Mouse (Mus musculus): ENCODE measurements around the gene Cnnm2.
"Not testable (repeated sequence)": the region's sequence is repeated elsewhere in the genome, so short reads cannot be mapped to it uniquely, and the experiment has no call there.

Gene Cnnm2

DNA sequence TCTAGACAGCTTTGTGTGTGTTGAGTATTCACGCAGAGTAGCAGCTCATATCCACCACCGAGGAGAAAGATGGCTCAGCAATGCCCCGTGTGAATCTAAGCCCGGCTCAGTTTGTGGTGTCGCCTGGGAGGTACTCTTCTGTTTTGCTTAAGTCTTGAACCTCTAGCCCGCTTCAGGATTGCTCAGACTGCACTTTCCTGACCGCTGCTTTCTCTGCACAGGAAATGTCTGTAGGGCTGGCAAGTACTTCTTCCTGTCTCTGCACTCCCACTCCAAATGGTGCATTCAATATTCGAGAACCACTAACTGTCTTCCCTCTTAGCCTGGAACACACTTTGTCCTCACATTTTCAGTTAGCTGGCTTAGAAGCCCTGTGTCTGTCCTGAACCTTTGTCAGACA, 2.3 kb upstream of the Cnnm2 start:
- in situ Hi-C loops (cut with MboI; ENCODE audit: low sequenced_read_pairs), result loop anchor here (25.0 kb wide), 1 partner anchor 103 kb away; no protein-coding TSS in a partner anchor

DNA sequence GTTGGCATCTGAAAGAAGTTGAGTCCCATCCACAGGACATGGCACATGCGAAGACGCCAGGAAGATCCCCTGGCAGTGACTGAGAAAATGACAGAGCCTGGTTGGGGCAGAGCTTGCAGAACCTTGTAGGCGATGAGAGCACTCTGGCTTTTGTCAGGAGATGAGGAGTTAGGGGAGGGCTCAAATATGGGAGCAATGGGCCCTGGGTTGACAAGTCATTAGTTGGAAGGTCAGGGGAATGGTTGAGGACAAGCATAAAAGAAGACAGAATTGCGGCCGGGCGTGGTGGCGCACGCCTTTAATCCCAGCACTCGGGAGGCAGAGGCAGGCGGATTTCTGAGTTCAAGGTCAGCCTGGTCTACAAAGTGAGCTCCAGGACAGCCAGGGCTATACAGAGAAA, 1.5 kb upstream of the Cnnm2 start:
- in situ Hi-C loops (cut with MboI; ENCODE audit: low sequenced_read_pairs), result loop anchor here (25.0 kb wide), 1 partner anchor 102 kb away; no protein-coding TSS in a partner anchor

DNA sequence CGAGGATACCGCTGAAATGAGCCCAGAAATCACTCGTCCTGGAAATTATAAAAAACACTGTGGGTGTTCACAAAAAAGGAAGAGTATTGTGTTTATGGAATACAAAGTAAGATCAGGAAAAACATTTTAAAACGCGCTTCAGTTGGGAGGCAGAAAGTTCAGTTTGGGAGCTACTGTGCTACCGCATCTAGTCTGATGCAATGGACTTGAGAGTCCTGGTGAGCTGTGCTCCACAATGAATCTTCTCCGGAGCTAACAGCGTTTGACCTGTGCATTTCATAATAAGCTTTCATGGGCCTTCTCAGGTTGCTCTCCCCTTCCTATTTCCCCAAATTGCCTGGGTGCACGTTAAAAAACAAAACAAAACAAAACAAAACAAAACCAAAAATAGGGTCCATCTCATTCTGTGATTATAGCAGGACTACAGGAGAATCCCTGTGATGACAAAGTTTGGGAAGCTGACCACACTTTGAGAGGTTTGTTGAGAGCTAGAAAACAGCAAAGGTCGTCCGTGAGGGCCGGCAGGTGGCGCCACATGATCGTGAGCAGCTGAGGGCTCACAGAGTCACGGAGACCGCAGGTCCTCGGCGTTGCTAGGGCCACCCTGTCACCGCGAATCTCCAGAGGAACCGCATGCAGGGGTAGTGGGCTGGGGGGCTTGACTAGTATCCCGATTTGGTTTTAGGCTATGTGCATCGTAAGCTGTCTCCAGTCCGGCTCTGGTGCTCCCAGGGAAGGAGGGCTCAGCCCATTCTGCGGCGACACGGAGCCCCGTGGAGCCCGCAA, 828 bp upstream of the Cnnm2 start:
- in situ Hi-C loops (cut with MboI; ENCODE audit: low sequenced_read_pairs), result loop anchor here (25.0 kb wide), 1 partner anchor 102 kb away; no protein-coding TSS in a partner anchor

DNA sequence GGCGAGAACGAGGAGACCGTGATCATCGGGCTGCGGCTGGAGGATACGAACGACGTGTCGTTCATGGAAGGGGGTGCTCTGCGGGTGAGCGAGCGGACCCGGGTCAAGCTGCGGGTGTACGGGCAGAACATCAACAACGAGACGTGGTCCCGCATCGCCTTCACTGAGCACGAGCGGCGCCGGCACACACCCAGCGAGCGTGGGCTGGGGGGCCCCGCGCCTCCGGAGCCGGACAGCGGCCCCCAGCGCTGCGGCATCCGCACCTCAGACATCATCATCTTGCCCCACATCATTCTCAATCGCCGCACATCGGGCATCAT, 535 bp downstream of the Cnnm2 start:
- in situ Hi-C loops (cut with MboI; ENCODE audit: low sequenced_read_pairs), result loop anchor here (25.0 kb wide), 1 partner anchor 100 kb away; no protein-coding TSS in a partner anchor

DNA sequence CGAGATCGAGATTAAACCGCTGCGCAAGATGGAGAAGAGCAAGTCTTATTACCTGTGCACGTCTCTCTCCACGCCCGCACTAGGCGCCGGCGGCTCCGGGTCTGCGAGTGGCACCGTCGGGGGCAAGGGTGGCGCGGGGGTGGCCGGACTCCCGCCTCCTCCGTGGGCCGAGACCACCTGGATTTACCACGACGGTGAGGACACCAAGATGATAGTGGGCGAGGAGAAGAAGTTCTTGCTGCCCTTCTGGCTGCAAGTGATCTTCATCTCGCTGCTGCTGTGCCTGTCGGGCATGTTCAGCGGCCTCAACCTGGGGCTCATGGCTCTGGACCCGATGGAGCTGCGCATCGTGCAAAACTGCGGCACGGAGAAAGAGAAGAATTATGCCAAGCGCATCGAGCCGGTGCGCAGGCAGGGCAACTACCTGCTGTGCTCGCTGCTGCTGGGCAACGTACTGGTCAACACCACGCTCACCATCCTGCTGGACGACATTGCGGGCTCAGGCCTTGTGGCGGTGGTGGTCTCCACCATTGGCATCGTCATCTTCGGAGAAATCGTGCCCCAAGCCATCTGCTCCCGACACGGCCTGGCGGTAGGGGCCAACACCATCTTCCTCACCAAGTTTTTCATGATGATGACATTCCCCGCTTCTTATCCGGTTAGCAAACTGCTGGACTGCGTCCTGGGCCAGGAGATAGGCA, 1.0 kb downstream of the Cnnm2 start:
- in situ Hi-C loops (cut with MboI; ENCODE audit: low sequenced_read_pairs), result loop anchor here (25.0 kb wide), 1 partner anchor 100 kb away; no protein-coding TSS in a partner anchor

DNA sequence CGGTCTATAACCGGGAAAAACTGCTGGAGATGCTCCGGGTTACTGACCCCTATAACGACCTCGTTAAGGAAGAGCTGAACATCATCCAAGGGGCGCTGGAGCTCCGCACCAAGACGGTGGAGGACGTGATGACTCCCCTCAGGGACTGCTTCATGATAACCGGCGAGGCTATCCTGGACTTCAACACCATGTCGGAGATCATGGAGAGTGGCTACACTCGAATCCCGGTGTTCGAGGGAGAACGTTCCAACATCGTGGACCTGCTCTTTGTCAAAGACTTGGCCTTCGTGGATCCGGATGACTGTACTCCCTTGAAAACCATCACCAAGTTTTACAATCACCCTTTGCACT, 1.6 kb downstream of the Cnnm2 start:
- in situ Hi-C loops (cut with MboI; ENCODE audit: low sequenced_read_pairs), result loop anchor here (25.0 kb wide), 1 partner anchor 99 kb away; no protein-coding TSS in a partner anchor

DNA sequence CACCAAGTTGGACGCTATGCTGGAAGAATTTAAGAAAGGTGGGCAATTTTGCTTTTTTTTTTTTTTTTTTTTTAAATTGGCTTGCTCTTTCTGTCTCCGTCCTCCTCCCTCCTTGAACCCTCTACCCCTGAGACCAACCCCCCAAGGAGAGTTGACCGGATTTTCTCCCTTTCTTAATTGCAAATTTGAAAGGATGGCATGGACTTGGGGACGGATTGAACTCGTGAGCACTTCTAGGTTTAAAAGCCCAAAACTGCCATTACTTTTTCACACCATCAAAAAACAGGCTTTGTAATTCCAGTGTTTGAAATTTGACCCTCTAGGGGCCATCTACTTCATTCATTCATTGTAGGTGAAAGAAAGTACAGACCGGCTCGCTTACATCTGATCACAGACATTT, 2.0 kb downstream of the Cnnm2 start:
- in situ Hi-C loops (cut with MboI; ENCODE audit: low sequenced_read_pairs), result loop anchor here (25.0 kb wide), 1 partner anchor 99 kb away; no protein-coding TSS in a partner anchor

DNA sequence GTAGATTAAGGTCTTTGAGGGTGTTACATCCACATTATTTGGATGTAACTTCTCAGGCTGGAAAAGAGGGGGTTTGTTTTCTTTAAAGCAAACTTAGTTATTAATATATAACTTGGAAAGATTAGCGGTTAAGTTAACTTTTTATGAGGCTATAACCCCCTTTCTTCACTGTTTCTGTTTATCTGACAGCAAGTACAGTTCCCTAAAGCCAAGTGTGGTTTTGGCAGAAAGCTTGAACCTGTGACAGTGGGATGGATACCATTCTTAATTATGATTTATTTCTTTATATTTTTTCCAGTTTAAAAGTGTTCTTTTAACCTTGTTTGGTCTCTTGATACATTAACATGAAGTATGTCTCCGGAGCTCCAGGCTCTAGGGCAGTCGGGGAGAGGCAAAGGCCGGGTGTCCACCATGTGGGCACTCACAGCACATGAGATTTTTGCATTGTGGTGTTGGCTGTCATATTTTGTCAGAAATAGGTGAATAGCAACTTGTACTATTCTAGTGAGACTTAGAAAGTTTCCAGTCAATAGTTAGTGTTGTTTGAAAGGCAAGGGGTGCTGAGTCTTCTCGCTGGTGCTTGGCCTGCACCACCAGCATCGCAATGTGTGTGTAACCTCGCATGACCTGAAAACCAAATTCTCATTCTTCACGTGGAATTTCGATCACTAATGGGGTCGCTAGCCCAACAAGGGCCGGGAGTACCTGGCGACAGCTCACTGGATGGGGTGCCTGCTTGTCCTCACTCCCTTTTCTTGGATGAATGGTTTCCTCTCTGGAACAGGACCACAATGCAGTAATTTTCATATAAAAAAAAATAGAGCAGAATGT, 2.8 kb downstream of the Cnnm2 start:
- in situ Hi-C loops (cut with MboI; ENCODE audit: low sequenced_read_pairs), result loop anchor here (25.0 kb wide), 1 partner anchor 98 kb away; no protein-coding TSS in a partner anchor

DNA sequence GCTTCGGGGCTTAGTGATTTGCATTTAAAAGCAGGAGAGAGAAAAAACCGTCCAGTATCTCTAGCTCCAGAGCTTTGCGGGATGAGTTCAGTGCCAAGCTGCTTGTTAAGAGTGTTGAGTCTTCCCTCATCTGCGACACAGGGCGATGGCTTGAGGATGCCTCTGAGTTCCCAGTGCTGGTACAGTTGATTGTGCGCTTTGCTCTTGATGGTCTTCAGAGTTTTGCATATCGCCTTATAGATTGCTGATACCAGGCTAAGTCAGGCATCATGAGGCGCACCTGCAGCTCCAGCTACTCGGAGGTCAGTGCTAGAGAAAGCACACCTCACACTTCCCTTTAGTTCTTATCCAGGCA, 3.3 kb downstream of the Cnnm2 start:
- in situ Hi-C loops (cut with MboI; ENCODE audit: low sequenced_read_pairs), result loop anchor here (25.0 kb wide), 1 partner anchor 98 kb away; no protein-coding TSS in a partner anchor

DNA sequence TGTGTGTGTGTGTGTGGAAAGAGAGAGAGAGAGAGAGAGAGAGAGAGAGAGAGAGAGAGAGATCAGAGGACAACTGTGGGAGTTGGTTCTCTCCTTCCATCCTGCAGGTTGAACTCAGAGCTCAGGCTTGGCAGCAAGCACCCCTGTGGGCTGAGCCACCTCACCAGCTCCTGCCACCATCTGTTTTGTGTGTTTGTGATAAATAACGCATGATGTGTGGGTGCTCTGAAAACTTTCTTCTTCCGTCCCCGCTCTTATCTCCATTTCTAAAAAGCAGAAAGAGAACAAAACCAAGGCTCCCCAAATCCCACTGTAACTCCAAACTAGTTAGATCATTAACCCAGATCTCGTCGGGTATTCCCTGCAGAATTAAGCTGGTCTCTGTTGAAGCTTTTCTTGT, 4.7 kb downstream of the Cnnm2 start:
- in situ Hi-C loops (cut with MboI; ENCODE audit: low sequenced_read_pairs), result loop anchor here (25.0 kb wide), 1 partner anchor 96 kb away; no protein-coding TSS in a partner anchor

DNA sequence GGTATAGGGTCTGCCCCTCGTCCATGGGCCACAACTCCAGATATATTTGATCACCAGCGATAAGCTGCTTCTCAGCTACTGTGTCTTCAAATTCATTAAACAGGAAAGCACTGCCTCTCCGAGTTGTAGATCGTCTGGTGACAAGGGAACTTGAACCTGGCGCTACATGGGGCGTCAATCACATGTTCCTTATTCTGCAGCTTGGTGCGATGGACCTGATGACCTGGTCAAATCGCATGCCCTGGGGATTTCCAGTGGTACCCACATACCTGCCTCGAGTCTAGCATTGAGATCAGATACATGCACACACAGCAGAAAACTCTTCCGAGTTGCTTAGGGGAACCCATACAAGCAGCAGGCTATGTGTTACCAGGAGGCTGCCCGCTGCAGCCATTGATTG, 8.4 kb downstream of the Cnnm2 start:
- in situ Hi-C loops (cut with MboI; ENCODE audit: low sequenced_read_pairs), result loop anchor here (25.0 kb wide), 1 partner anchor 93 kb away; no protein-coding TSS in a partner anchor

DNA sequence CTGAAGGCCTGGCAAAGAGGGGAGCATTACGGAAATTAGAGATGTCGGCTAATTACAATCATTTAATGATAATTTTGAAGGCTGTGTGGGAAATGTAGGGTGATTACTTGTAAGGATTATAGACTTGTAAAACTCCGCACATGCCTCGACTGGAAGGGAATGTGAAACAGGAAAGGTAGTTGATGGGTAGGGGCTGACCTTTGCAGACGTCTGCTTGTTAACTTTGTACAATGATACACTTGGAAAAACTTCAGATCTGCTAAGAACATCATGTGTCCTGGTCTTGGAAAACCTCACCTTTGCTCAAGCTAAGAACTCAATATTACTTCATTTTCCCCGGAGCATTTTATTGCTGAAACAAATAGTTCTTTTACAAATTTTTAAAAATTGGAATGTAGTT, 10.4 kb downstream of the Cnnm2 start:
- in situ Hi-C loops (cut with MboI; ENCODE audit: low sequenced_read_pairs), result loop anchor here (25.0 kb wide), 1 partner anchor 90 kb away; no protein-coding TSS in a partner anchor

DNA sequence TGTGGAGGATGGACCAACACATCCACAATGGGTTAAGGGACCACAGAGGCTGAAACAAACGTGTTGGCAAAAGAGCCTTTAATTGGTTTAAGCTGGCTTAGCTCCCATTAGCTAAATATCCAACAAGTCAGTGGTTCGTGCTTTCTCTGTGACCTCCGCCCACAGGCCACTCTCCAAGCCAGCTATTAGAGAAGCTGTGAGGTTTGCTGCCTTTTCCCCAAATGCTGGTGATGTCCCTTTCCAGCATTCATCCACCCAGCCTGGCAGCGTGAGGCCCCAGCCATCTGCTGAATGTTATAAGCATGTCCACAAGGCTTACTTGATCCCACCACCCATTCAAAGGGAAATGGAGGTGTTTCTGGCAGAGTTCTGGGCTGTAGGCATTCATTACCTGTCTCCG, 15.0 kb downstream of the Cnnm2 start:
- in situ Hi-C loops (cut with MboI; ENCODE audit: low sequenced_read_pairs), result no loop called here

DNA sequence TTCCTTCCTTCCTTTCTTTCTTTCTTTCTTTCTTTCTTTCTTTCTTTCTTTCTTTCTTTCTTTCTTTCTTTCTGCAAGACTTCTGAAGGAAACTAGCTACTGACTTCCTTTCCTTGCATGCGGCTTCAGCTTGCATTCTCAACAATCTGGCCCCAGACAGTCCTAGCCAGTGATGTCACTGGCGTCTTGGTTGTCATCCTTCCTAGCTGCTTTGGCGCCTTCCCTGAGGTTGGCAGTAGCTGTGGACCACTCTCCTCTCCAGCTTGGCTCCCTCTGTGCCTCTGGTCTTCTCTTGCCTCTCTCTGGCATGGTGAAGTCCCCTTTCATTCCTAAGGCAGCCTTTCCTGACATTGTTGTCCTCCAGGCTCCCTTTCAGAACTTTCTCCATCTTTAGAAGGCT, 15.5 kb downstream of the Cnnm2 start:
- in situ Hi-C loops (cut with MboI; ENCODE audit: low sequenced_read_pairs), result no loop called here

DNA sequence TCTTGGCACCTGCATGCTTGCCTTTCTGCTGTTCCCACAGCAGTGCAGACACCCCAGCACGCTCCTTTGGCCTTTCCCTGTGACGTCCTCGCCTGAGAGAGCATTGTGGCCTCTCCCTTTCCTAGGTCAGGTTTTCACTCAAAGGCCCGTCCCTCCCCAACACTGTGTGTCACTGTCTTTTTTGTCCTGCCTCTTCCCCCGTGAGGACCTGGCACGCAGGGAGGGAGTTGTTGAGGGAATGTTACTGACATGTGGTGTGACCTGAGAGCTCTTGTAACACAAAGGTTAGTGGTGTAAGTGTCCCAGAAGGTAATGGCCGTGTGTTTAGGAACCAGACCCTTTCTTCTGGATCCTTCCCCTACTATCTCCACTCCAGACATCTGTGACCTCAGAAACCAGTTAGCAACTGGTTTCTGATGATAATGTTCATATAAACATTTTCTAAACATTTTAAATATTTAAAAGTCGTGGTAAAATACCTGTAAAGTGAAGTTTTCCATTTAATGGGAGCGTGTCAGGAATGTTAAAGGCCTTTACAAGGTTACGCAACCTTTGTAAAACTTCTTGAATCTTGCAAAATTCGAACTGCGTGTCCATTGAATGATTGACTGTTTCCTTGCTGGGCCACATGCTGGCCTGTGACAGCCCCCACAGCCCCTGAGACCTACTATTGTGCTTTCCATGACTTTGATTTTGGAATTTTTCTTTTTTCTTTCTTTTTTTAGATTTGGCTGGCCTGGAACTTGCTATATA, 16.7 kb downstream of the Cnnm2 start:
- in situ Hi-C loops (cut with MboI; ENCODE audit: low sequenced_read_pairs), result no loop called here

DNA sequence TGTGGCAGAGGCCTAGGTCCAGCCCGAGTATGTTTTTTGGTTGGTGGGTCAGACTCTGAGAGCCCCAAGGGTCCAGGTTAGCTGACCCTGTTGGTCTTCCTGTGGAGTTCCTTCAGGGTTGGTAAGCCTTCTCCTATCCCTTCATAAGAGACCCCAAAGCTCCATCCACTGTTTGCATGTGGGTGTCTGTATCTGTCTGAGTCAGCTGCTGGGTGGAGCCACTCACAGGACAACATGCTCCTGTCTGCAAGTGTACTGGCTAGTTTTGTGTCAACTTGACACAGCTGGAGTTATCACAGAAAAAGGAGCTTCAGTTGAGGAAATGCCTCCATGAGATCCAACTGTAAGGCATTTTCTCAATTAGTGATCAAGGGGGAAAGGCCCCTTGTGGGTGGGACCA, 17.7 kb downstream of the Cnnm2 start:
- in situ Hi-C loops (cut with MboI; ENCODE audit: low sequenced_read_pairs), result not testable (repeated sequence)

DNA sequence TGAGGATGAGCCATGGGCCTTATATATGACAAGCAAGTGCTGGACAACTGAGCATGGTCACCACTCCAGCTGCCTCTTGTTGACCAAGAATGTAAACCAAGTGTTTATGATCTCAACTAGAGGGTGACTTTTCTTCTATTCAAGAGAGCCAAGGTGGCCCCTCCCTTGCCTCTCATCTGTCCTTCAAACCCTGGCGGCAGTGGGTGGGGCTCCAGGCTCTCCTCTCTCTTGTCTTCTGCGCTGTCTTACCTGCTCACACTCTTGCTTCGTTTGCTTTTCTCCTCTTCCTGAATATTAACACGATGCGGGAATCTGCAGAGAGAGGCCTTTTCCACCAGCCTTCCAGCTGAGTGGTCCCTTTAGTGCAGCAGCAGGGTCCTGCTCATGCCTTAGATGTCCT, 22.6 kb downstream of the Cnnm2 start:
- in situ Hi-C loops (cut with MboI; ENCODE audit: low sequenced_read_pairs), result no loop called here

DNA sequence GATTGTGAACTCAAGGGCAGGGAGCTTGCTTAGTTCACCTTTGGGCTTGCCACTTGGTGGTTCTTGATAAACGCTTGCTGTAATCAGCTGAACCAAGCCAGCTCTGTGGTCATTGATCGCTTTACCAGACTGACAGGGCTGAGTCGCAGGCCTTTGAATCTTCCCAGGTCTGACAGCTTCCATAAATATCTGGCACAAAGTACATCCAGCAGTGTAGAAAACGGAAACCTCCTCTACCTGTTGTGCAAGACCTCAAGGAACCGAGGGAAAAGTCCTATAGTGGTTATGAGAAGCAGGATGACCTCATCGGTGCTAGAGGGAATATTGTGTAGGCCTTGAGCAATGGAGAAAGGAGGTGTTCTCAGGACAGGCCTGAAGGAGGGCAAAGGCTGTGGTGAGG, 23.1 kb downstream of the Cnnm2 start:
- in situ Hi-C loops (cut with MboI; ENCODE audit: low sequenced_read_pairs), result no loop called here

DNA sequence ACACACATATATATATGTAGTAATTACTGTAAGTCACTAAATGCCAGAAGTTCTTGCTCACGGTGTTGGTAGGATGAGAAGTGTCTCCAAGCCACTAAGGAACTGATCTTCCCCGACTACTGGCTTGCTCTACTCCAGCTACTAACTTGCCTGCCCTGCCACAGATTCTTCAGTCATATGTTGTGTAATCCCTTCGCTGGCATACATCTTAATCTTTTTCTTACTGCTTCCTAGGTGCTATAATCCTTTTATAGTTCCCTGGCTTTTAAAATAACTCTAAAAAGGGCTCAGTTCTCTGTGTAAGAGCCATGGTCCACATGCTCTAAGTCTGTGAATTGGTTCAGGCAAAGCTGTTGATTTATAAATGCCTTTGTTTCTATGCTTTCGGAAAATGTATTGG, 24.2 kb downstream of the Cnnm2 start:
- in situ Hi-C loops (cut with MboI; ENCODE audit: low sequenced_read_pairs), result no loop called here

DNA sequence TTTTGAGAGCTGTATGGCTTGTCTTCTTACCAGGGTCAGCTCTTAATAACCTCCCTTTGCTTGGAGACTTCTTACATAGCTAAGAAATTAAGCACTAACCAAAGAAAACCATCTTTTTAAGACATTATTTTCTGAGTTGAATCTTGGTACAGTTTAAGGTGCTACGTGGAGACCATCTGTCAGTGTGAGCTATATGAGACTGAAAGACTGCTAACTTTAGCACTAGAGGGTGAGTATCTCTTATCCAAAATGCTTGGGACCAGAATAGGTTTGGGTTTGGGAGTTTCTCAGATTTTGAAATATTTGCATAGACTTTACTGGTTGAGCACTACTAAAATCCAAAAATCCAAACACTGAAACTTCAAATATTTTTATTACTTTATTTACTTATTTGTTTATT, 28.4 kb downstream of the Cnnm2 start:
- in situ Hi-C loops (cut with MboI; ENCODE audit: low sequenced_read_pairs), result no loop called here
